Mouse (Mus musculus): ENCODE data around the gene Rapgef4.

The Rapgef4 gene

GRCm38 (mm10) chr2:72077490-72078139 lies 96.6 kb downstream of the Rapgef4 start:
- DNase-seq (ENCODE audit: low read depth) = no peak

- no peak for DNase-seq (ENCODE audit: low read depth)
These were observed 97.1 kb downstream of the Rapgef4 start for GRCm38 (mm10) chr2:72078140-72078521.

GRCm38 (mm10) chr2:72079110-72079509 lies 98.1 kb downstream of the Rapgef4 start:
- DNase-seq (ENCODE audit: low read depth) = no peak

GRCm38 (mm10) chr2:72082846-72083245 lies 101.8 kb downstream of the Rapgef4 start:
- DNase-seq (ENCODE audit: low read depth) = peak; percentile 23

GRCm38 (mm10) chr2:72088886-72089285 lies 107.8 kb downstream of the Rapgef4 start:
- DNase-seq (ENCODE audit: low read depth) = no peak

GRCm38 (mm10) chr2:72090061-72090460 lies 109.0 kb downstream of the Rapgef4 start:
- DNase-seq (ENCODE audit: low read depth) = no peak

GRCm38 (mm10) chr2:72092046-72092445 lies 111.0 kb downstream of the Rapgef4 start:
- no peak for DNase-seq (ENCODE audit: low read depth)

GRCm38 (mm10) chr2:72093402-72094037 lies 112.5 kb downstream of the Rapgef4 start:
- no peak for DNase-seq (ENCODE audit: low read depth)

GRCm38 (mm10) chr2:72094038-72094437 lies 113.0 kb downstream of the Rapgef4 start:
- DNase-seq (ENCODE audit: low read depth) = no peak

GRCm38 (mm10) chr2:72094446-72094845 lies 113.4 kb downstream of the Rapgef4 start:
- no peak for DNase-seq (ENCODE audit: low read depth)

- DNase-seq (ENCODE audit: low read depth) = no peak
These were observed 114.0 kb downstream of the Rapgef4 start for GRCm38 (mm10) chr2:72095002-72095401.

- DNase-seq (ENCODE audit: low read depth) = peak; percentile 80
These were observed 115.3 kb downstream of the Rapgef4 start for GRCm38 (mm10) chr2:72096345-72096744.

- no peak for DNase-seq (ENCODE audit: low read depth)
These were observed 117.3 kb downstream of the Rapgef4 start for GRCm38 (mm10) chr2:72098366-72098765.

GRCm38 (mm10) chr2:72104604-72105003 lies 123.6 kb downstream of the Rapgef4 start:
- DNase-seq (ENCODE audit: low read depth) = no peak

GRCm38 (mm10) chr2:72107525-72108180 lies 126.6 kb downstream of the Rapgef4 start:
- no peak for DNase-seq (ENCODE audit: low read depth)

GRCm38 (mm10) chr2:72108448-72109312 lies 127.6 kb downstream of the Rapgef4 start:
- no peak for DNase-seq (ENCODE audit: low read depth)

- DNase-seq (ENCODE audit: low read depth) = no peak
These were observed 129.4 kb downstream of the Rapgef4 start for GRCm38 (mm10) chr2:72110404-72110803.

GRCm38 (mm10) chr2:72113716-72114115 lies 132.7 kb downstream of the Rapgef4 start:
- no peak for DNase-seq (ENCODE audit: low read depth)

GRCm38 (mm10) chr2:72114148-72114559 lies 133.1 kb downstream of the Rapgef4 start:
- DNase-seq (ENCODE audit: low read depth) = peak; percentile 80

- DNase-seq (ENCODE audit: low read depth) = no peak
These were observed 135.1 kb downstream of the Rapgef4 start for GRCm38 (mm10) chr2:72116103-72116502.

GRCm38 (mm10) chr2:72116698-72117097 lies 135.7 kb downstream of the Rapgef4 start:
- DNase-seq (ENCODE audit: low read depth) = peak; percentile 17
